Mouse (Mus musculus) intestine, embryonic 16.5 days (tissue): ENCODE measurements at regions not wholly inside any gene's neighbourhood (a gene's known extent, or its start where the extent isn't known, plus 50 kb on each side); places are given as distances from the start of the nearest gene placed in this dataset.
A peak's percentile ranks its signal among the peaks of the same experiment; 100 is the strongest.

Source experiments
- ATAC-seq: fragments of 200-750 bp; cut with Nextera tagmentation; 2 replicates; pipeline ENCODE4 v1.8.0; 2017; ENCODE audit warnings: moderate TSS enrichment, moderate library complexity
- H3K27ac ChIP-seq: fragments of 300-500 bp; sonication (generic); 2 replicates; pipeline ENCODE4 v1.5.1; 2014; ENCODE audit warnings: mild to moderate bottlenecking, low read length
- H3K27me3 ChIP-seq: fragments of 300-500 bp; sonication (generic); replicated peaks from 2 replicates; pipeline ENCODE4 v1.6.1; 2014; ENCODE audit warnings: low read length, control low read depth, mixed read lengths; ENCODE audit not compliant: control insufficient read depth, insufficient read depth
- H3K36me3 ChIP-seq: fragments of 300-500 bp; sonication (generic); 2 replicates; pipeline ENCODE4 v1.6.1; 2014; ENCODE audit warnings: low read length, control low read depth; ENCODE audit not compliant: control insufficient read depth, insufficient read depth
- H3K4me1 ChIP-seq: fragments of 300-500 bp; sonication (generic); 2 replicates; pipeline ENCODE4 v1.6.1; 2014; ENCODE audit warnings: low read length, control low read depth, mixed read lengths; ENCODE audit not compliant: control insufficient read depth, insufficient read depth
- H3K4me2 ChIP-seq: fragments of 300-500 bp; sonication (generic); 2 replicates; pipeline ENCODE4 v1.6.1; 2014; ENCODE audit warnings: low read depth, low read length, control low read depth
- H3K4me3 ChIP-seq: fragments of 300-500 bp; sonication (generic); 2 replicates; pipeline ENCODE4 v1.5.1; 2014; ENCODE audit warnings: mild to moderate bottlenecking, low read length
- H3K9ac ChIP-seq: fragments of 300-500 bp; sonication (generic); 2 replicates; pipeline ENCODE4 v1.6.1; 2014; ENCODE audit warnings: low read depth, low read length
- H3K9me3 ChIP-seq: fragments of 300-500 bp; sonication (generic); 2 replicates; pipeline ENCODE4 v1.6.1; 2016; ENCODE audit warnings: low read length, control low read depth; ENCODE audit not compliant: control insufficient read depth
- WGBS: fragments of 180-500 bp; shearing (Covaris S2); extraction: QIAGEN DNeasy Blood & Tissue Kit; methylation state at CpG from one replicate; pipeline ENCODE4 v1.1.7; 2014; 5-methylcytosine and 5-hydroxymethylcytosine counted together

- Histone ChIP-seq H3K9ac (no peak overlapping the region), H3K27ac (no peak overlapping the region), H3K36me3 (no peaks in the 10 kb centered on the region), H3K27me3 (peaks cover 71% of the 10 kb centered on the region), H3K4me1 (peaks cover 14% of the 10 kb centered on the region), H3K4me2 (no peak overlapping the region), H3K4me3 (no peak overlapping the region), H3K9me3 (no peaks in the 10 kb centered on the region)
- 72% methylated on average over 4 of the region's 4 CpGs for WGBS
- ATAC-seq = no peak
Measured at GRCm38 (mm10) chr2:172729151-172729550, 179.8 kb downstream of the Tfap2c start.

- Histone ChIP-seq H3K27me3 (peaks cover 71% of the 10 kb centered on the region), H3K4me2 (no peak overlapping the region), H3K4me3 (no peak overlapping the region), H3K9ac (no peak overlapping the region), H3K4me1 (peaks cover 14% of the 10 kb centered on the region), H3K9me3 (no peaks in the 10 kb centered on the region), H3K27ac (no peak overlapping the region), H3K36me3 (no peaks in the 10 kb centered on the region)
- 72% methylated on average over 9 of the region's 9 CpGs for WGBS
- no peak for ATAC-seq
Measured at GRCm38 (mm10) chr2:172729741-172730140, 180.3 kb downstream of the Tfap2c start.

GRCm38 (mm10) chr2:172731408-172731807, 182.0 kb downstream of the Tfap2c start:
- Histone ChIP-seq H3K27me3 (peaks cover 74% of the 10 kb centered on the region), H3K9me3 (no peaks in the 10 kb centered on the region), H3K9ac (no peak overlapping the region), H3K27ac (no peak overlapping the region), H3K4me2 (peak overlapping the region; percentile 30; the same call in 1 of the 2 replicates), H3K4me1 (peaks cover 14% of the 10 kb centered on the region), H3K36me3 (no peaks in the 10 kb centered on the region), H3K4me3 (peak overlapping the region; percentile 14; the same call in 1 of the 2 replicates)
- peak; percentile 80 for ATAC-seq
- WGBS = 2% methylated on average over 18 of the region's 18 CpGs

GRCm38 (mm10) chr2:172732453-172733210, 183.2 kb downstream of the Tfap2c start:
- 5% methylated on average over 19 of the region's 19 CpGs for WGBS
- ATAC-seq = no peak
- Histone ChIP-seq H3K4me3 (no peak overlapping the region), H3K9ac (no peak overlapping the region), H3K4me1 (peaks cover 14% of the 10 kb centered on the region), H3K36me3 (no peaks in the 10 kb centered on the region), H3K27ac (no peak overlapping the region), H3K9me3 (no peaks in the 10 kb centered on the region), H3K4me2 (no peak overlapping the region), H3K27me3 (peaks cover 67% of the 10 kb centered on the region)

GRCm38 (mm10) chr2:172733403-172733995, 184.1 kb downstream of the Tfap2c start:
- peaks cover 65% of the 10 kb centered on the region for H3K27me3 ChIP-seq
- peaks cover 7% of the 10 kb centered on the region for H3K4me1 ChIP-seq
- H3K9ac ChIP-seq = no peak overlapping the region
- H3K4me3 ChIP-seq = no peak overlapping the region
- no peak for ATAC-seq
- H3K36me3 ChIP-seq = no peaks in the 10 kb centered on the region
- no peak overlapping the region for H3K27ac ChIP-seq
- no peak overlapping the region for H3K4me2 ChIP-seq
- H3K9me3 ChIP-seq = no peaks in the 10 kb centered on the region
- 9% methylated on average over 9 of the region's 9 CpGs for WGBS

- no peak overlapping the region for H3K4me3 ChIP-seq
- H3K9me3 ChIP-seq = no peaks in the 10 kb centered on the region
- WGBS = 22% methylated on average over 6 of the region's 6 CpGs
- H3K4me1 ChIP-seq = peaks cover 5% of the 10 kb centered on the region; the same call in 1 of the 2 replicates
- ATAC-seq = no peak
- no peak overlapping the region for H3K4me2 ChIP-seq
- H3K9ac ChIP-seq = no peak overlapping the region
- no peak overlapping the region for H3K27ac ChIP-seq
- peaks cover 47% of the 10 kb centered on the region for H3K27me3 ChIP-seq
- H3K36me3 ChIP-seq = no peaks in the 10 kb centered on the region
Measured at GRCm38 (mm10) chr2:172735621-172736020, 186.2 kb downstream of the Tfap2c start.

GRCm38 (mm10) chr2:172739041-172739491, 189.7 kb downstream of the Tfap2c start:
- H3K27me3 ChIP-seq = peaks cover 15% of the 10 kb centered on the region; the same call in 1 of the 2 replicates
- H3K4me2 ChIP-seq = no peak overlapping the region
- ATAC-seq = no peak
- H3K9ac ChIP-seq = no peak overlapping the region
- no peaks in the 10 kb centered on the region for H3K4me1 ChIP-seq
- no peak overlapping the region for H3K4me3 ChIP-seq
- 17% methylated on average over 11 of the region's 11 CpGs for WGBS
- no peaks in the 10 kb centered on the region for H3K9me3 ChIP-seq
- H3K36me3 ChIP-seq = no peaks in the 10 kb centered on the region
- H3K27ac ChIP-seq = no peak overlapping the region

- no peaks in the 10 kb centered on the region for H3K36me3 ChIP-seq
- H3K9me3 ChIP-seq = no peaks in the 10 kb centered on the region
- H3K27me3 ChIP-seq = peaks cover 15% of the 10 kb centered on the region; the same call in 1 of the 2 replicates
- H3K4me1 ChIP-seq = no peaks in the 10 kb centered on the region
- 12% methylated on average over 19 of the region's 19 CpGs for WGBS
- H3K27ac ChIP-seq = no peak overlapping the region
- H3K4me3 ChIP-seq = no peak overlapping the region
- H3K4me2 ChIP-seq = no peak overlapping the region
- H3K9ac ChIP-seq = no peak overlapping the region
- no peak for ATAC-seq
Measured at GRCm38 (mm10) chr2:172739529-172739928, 190.1 kb downstream of the Tfap2c start.

- no peak overlapping the region for H3K4me2 ChIP-seq
- no peak overlapping the region for H3K27ac ChIP-seq
- no peaks in the 10 kb centered on the region for H3K4me1 ChIP-seq
- ATAC-seq = no peak
- H3K4me3 ChIP-seq = no peak overlapping the region
- H3K9ac ChIP-seq = no peak overlapping the region
- no peaks in the 10 kb centered on the region for H3K36me3 ChIP-seq
- no peaks in the 10 kb centered on the region for H3K9me3 ChIP-seq
- WGBS = 85% methylated on average over 11 of the region's 11 CpGs
- peaks cover 7% of the 10 kb centered on the region; the same call in 1 of the 2 replicates for H3K27me3 ChIP-seq
Measured at GRCm38 (mm10) chr2:172751364-172751763, 188.8 kb downstream of the Bmp7 start.
